Mouse (Mus musculus): ENCODE measurements around the gene Gm3139.
"Not testable (repeated sequence)": the region's sequence is repeated elsewhere in the genome, so short reads cannot be mapped to it uniquely, and the experiment has no call there.

The Gm3139 gene

DNA sequence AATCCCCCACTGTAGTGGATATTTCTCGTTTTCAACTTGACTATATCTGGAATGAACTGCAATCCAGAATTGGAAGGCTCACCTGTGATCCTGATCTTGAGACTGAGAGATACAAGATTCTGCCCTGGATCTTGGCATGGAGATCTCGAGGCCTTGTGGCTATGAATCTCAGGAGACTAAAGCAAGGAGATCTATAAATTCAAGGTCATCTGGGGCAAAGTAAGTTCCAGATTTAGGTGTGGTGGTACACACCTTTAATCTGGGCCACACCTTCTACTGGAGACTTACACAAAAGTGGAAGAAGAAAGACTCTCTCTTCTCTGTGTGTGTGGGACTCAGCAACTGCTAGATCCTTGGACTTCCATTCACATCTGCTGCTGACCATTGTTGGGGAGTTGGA is at the start of gene Gm3139:
Gene Gm3139, plus strand, starts transcription at position 301 of the 400 bp plus-strand sequence.
- not testable (repeated sequence) for DNase-seq

Data from lung, postnatal 4 days (tissue).